Mouse (Mus musculus) Patski (cell line): ENCODE results near the gene Cth. TPM values are rescaled to one million over a fixed set of nuclear protein-coding genes. Genes with fewer than 3 reads are reported as not detected.
"Not testable (repeated sequence)": the region's sequence is repeated elsewhere in the genome, so short reads cannot be mapped to it uniquely, and the experiment has no call there.

Experiments used
- ATAC-seq: fragments of 100-300 bp; one replicate; pipeline ENCODE4 v1.8.0; 2021
- CTCF ChIA-PET: fragments of 350-600 bp; sonication (Branson Sonifier 250); formaldehyde crosslinking; loops from one replicate; lab custom pipeline; 2022; ENCODE audit warnings: inconsistent platforms; lab: Charles Lee
- POLR2A ChIA-PET: fragments of 350-600 bp; sonication (Branson Sonifier 250); formaldehyde crosslinking; loops from one replicate; lab custom pipeline; 2022; ENCODE audit warnings: antibody characterized with exemption, inconsistent platforms; lab: Charles Lee
- DNase-seq: peaks from one replicate; pipeline ENCODE4 v3.0.0-alpha.2; 2011; ENCODE audit warnings: low read depth, low spot score
- H3K27me3 ChIP-seq: fragments of 371-371 bp; one replicate; pipeline ENCODE4 v1.5.1; 2021
- CTCF ChIP-seq: fragments of 100-300 bp; IDR thresholded peaks from one replicate; pipeline ENCODE4 v1.5.1; 2021
- in situ Hi-C: fragments of 300-500 bp; cut with MboI; formaldehyde crosslinking; loops from 3 replicates; pipeline ENCODE4 v1.11.1; 2018; ENCODE audit warnings: low pct_unique_long_range_greater_than_20kb, mixed read lengths
- polyA plus RNA-seq: library from polyadenylated mRNA; unstranded; gene quantifications from one replicate; pipeline ENCODE4 v1.2.3, GENCODE M21; 2021

Gene Cth
- polyA plus RNA-seq, 1 experiment from 2014 or later: 23.5 TPM

GRCm38 (mm10) chr3:157938585-157938984 lies 13.7 kb upstream of the Cth start:
- no peak for TF ChIP-seq CTCF
- DNase-seq (no peak), ATAC-seq (no peak)
- in situ Hi-C loops: no loop called here
- H3K27me3 ChIP-seq: no peaks in the 10 kb centered on the region
- POLR2A ChIA-PET: interaction anchor here (0.9 kb wide), 1 partner anchor 9 kb away, joined by 3 read pairs; no protein-coding TSS in a partner anchor
- CTCF ChIA-PET: interaction anchor here (1.0 to 3.2 kb wide), 4 partner anchors 13 to 58 kb away, joined by 3 to 9 read pairs (median 3); partner anchors contain the start of gene Cth

- POLR2A ChIA-PET: interaction anchor here (0.7 to 1.2 kb wide), 2 partner anchors 11 to 16 kb away, joined by 3 read pairs; no protein-coding TSS in a partner anchor
- H3K27me3 ChIP-seq: no peaks in the 10 kb centered on the region
- CTCF ChIA-PET: interaction anchor here (0.8 to 1.8 kb wide), 8 partner anchors 8 to 72 kb away, joined by 3 to 8 read pairs (median 4); partner anchors contain the start of genes Ankrd13c and Cth
- in situ Hi-C loops: no loop called here
- TF ChIP-seq CTCF: peak; percentile 30
- ATAC-seq: peak; percentile 99
- no peak for DNase-seq
These were observed 9.5 kb upstream of the Cth start for GRCm38 (mm10) chr3:157934301-157934823.

DNA sequence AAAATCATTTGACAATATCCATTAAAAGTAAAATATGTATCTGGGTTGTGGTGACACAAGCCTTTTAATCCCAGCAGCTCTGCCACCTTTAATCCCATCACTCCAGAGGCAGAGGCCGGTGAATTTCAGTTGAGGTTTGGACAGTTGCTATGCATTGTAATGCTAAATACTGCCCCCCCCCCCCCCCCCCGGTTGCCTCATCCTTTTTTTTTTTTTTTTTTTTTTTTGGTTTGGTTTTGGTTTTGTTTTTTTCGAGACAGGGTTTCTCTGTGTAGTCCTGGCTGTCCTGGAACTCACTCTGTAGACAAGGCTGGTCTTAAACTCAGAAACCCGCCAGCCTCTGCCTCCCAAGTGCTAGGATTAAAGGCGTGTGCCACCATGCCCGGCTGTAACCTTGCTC lies 8.3 kb upstream of the Cth start:
- DNase-seq, H3K27me3 ChIP-seq, in situ Hi-C loops, ATAC-seq, POLR2A ChIA-PET: not testable (repeated sequence)
- CTCF ChIA-PET: interaction anchor here (0.9 to 1.8 kb wide), 9 partner anchors 8 to 56 kb away, joined by 3 to 8 read pairs (median 3); partner anchors contain the start of genes Ankrd13c and Cth

- CTCF ChIA-PET: interaction anchor here (0.9 to 1.6 kb wide), 4 partner anchors 9 to 23 kb away, joined by 3 read pairs; no protein-coding TSS in a partner anchor
These were observed 7.2 kb upstream of the Cth start for GRCm38 (mm10) chr3:157932074-157932473.

GRCm38 (mm10) chr3:157931592-157931991 lies 6.7 kb upstream of the Cth start:
- POLR2A ChIA-PET: interaction anchor here (1.0 kb wide), 1 partner anchor 15 kb away, joined by 3 read pairs; no protein-coding TSS in a partner anchor
- DNase-seq (no peak), ATAC-seq (no peak)
- in situ Hi-C loops: no loop called here
- TF ChIP-seq CTCF: peak; percentile 57
- H3K27me3 ChIP-seq: no peaks in the 10 kb centered on the region
- CTCF ChIA-PET: interaction anchor here (0.9 to 1.6 kb wide), 4 partner anchors 10 to 76 kb away, joined by 3 read pairs; no protein-coding TSS in a partner anchor

More at GRCm38 (mm10) chr3:157932074-157932473, 7.2 kb upstream of the Cth start:
- ATAC-seq (no peak), DNase-seq (no peak)
- in situ Hi-C loops: no loop called here
- POLR2A ChIA-PET: interaction anchor here (1.0 kb wide), 1 partner anchor 14 kb away, joined by 3 read pairs; no protein-coding TSS in a partner anchor
- no peak for TF ChIP-seq CTCF
- H3K27me3 ChIP-seq: no peaks in the 10 kb centered on the region

- ATAC-seq (no peak), DNase-seq (no peak)
- in situ Hi-C loops: no loop called here
- no peaks in the 10 kb centered on the region for H3K27me3 ChIP-seq
- ChIA-PET POLR2A (interaction anchor here (1.2 kb wide), 1 partner anchor 18 kb away, joined by 4 read pairs; no protein-coding TSS in a partner anchor), CTCF (interaction anchor here (1.0 kb wide), 1 partner anchor 11 kb away, joined by 4 read pairs; no protein-coding TSS in a partner anchor)
- no peak for TF ChIP-seq CTCF
These were observed 4.5 kb upstream of the Cth start for GRCm38 (mm10) chr3:157929417-157929816.

GRCm38 (mm10) chr3:157928731-157929130 lies 3.9 kb upstream of the Cth start:
- DNase-seq (no peak), ATAC-seq (no peak)
- in situ Hi-C loops: no loop called here
- ChIA-PET CTCF (interaction anchor here (0.9 to 1.2 kb wide), 4 partner anchors 9 to 28 kb away, joined by 3 to 4 read pairs (median 3); no protein-coding TSS in a partner anchor), POLR2A (no interaction called here)
- H3K27me3 ChIP-seq: no peaks in the 10 kb centered on the region
- TF ChIP-seq CTCF: no peak

GRCm38 (mm10) chr3:157926761-157927160 lies 1.9 kb upstream of the Cth start:
- POLR2A ChIA-PET: interaction anchor here (0.7 kb wide), 1 partner anchor 56 kb away, joined by 4 read pairs; no protein-coding TSS in a partner anchor
- CTCF ChIA-PET: interaction anchor here (2.5 kb wide), 1 partner anchor 11 kb away, joined by 9 read pairs; no protein-coding TSS in a partner anchor
- TF ChIP-seq CTCF: no peak
- ATAC-seq: no peak
- no peaks in the 10 kb centered on the region for H3K27me3 ChIP-seq
- no peak for DNase-seq
- in situ Hi-C loops: no loop called here

DNA sequence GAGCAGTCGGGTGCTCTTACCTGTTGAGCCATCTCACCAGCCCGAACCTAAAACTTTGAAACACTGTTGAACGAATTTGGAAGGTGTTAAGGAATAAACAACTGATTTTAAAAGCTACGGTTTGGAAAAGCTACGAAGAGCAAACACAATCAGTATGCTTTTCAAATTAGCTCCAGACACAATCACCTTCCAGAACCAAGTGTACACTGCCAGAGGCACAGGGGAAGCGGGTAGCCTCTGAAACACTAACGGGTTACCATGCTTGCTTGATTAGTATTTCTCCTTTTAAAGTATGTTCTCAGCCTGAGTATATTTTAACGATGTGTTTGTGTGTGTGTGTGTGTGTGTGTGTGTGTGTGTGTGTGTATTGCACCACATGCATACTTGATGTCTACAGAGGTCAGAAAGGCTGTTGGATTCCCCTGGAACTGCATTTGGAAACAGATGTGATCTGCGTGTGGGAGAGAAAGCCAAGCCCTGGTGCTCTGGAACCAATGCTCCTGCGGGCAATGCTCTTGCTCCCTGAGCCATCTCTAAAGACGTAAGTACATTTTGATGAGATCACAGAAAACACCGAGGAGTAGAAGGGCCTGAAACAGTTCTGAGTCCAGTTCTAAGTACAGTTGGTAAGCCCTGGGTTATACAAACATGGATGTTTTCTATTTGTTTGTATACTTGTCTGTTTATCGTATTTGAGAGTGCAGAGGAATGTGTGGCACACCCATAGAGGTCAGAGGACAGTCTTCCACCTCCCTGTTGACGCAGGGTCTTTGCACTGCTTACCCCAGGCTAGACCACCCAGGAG lies 1.0 kb upstream of the Cth start:
- in situ Hi-C loops: no loop called here
- POLR2A ChIA-PET: no interaction called here
- no peak for TF ChIP-seq CTCF
- no peaks in the 10 kb centered on the region for H3K27me3 ChIP-seq
- CTCF ChIA-PET: interaction anchor here (1.1 to 2.5 kb wide), 2 partner anchors 8 to 12 kb away, joined by 3 to 9 read pairs; no protein-coding TSS in a partner anchor
- no peak for DNase-seq
- no peak for ATAC-seq

- CTCF ChIA-PET: interaction anchor here (0.9 to 1.9 kb wide), 6 partner anchors 9 to 87 kb away, joined by 3 to 8 read pairs (median 4); no protein-coding TSS in a partner anchor
- in situ Hi-C loops: no loop called here
- no peaks in the 10 kb centered on the region for H3K27me3 ChIP-seq
- no peak for ATAC-seq
- DNase-seq: no peak
- no peak for TF ChIP-seq CTCF
- POLR2A ChIA-PET: interaction anchor here (0.7 kb wide), 2 partner anchors 24 to 29 kb away, joined by 3 to 5 read pairs; no protein-coding TSS in a partner anchor
These were observed 1.5 kb downstream of the Cth start for GRCm38 (mm10) chr3:157923268-157923835.
